Mouse (Mus musculus) midbrain, embryonic 12.5 days (tissue): Measurements from ENCODE around the gene Purb. TPM values are rescaled to one million over a fixed set of nuclear protein-coding genes. Genes with fewer than 3 reads are reported as not detected.

Experiments used
- ATAC-seq: fragments of 200-750 bp; cut with Nextera tagmentation; 2 replicates; pipeline ENCODE4 v1.8.0; 2017; ENCODE audit warnings: low read depth, moderate TSS enrichment, moderate library complexity; ENCODE audit not compliant: low FRiP score
- H3K27ac ChIP-seq: fragments of 300-500 bp; sonication (generic); replicated peaks from 2 replicates; pipeline ENCODE4 v1.5.1; 2016; ENCODE audit warnings: mild to moderate bottlenecking
- H3K27me3 ChIP-seq: fragments of 300-500 bp; sonication (generic); 2 replicates; pipeline ENCODE4 v1.6.1; 2016; ENCODE audit warnings: mild to moderate bottlenecking
- H3K36me3 ChIP-seq: fragments of 300-500 bp; sonication (generic); 2 replicates; pipeline ENCODE4 v1.6.1; 2016
- H3K4me1 ChIP-seq: fragments of 300-500 bp; sonication (generic); 2 replicates; pipeline ENCODE4 v1.6.1; 2016
- H3K4me2 ChIP-seq: fragments of 300-500 bp; sonication (generic); replicated peaks from 2 replicates; pipeline ENCODE4 v1.6.1; 2016; ENCODE audit warnings: mild to moderate bottlenecking, moderate library complexity
- H3K4me3 ChIP-seq: fragments of 300-500 bp; sonication (generic); 2 replicates; pipeline ENCODE4 v1.5.1; 2016; ENCODE audit warnings: mild to moderate bottlenecking
- H3K9ac ChIP-seq: fragments of 300-500 bp; sonication (generic); replicated peaks from 2 replicates; pipeline ENCODE4 v1.6.1; 2016; ENCODE audit warnings: mild to moderate bottlenecking, moderate library complexity
- H3K9me3 ChIP-seq: fragments of 300-500 bp; sonication (generic); 2 replicates; pipeline ENCODE4 v1.6.1; 2016; ENCODE audit warnings: mild to moderate bottlenecking
- WGBS: fragments of 180-500 bp; shearing (Covaris S2); methylation state at CpG from one replicate; pipeline ENCODE4 v1.1.7; 2016; 5-methylcytosine and 5-hydroxymethylcytosine counted together
- polyA plus RNA-seq: library from polyadenylated mRNA; unstranded; fragments of >200 nt; fragmentation: Nextera tagmentation; extraction: Ambion mirVana; gene quantifications from 2 replicates; pipeline ENCODE4 v1.2.1, GENCODE M21; 2016

Gene Purb
- polyA plus RNA-seq, 1 experiment from 2014 or later = 16.8 TPM

DNA sequence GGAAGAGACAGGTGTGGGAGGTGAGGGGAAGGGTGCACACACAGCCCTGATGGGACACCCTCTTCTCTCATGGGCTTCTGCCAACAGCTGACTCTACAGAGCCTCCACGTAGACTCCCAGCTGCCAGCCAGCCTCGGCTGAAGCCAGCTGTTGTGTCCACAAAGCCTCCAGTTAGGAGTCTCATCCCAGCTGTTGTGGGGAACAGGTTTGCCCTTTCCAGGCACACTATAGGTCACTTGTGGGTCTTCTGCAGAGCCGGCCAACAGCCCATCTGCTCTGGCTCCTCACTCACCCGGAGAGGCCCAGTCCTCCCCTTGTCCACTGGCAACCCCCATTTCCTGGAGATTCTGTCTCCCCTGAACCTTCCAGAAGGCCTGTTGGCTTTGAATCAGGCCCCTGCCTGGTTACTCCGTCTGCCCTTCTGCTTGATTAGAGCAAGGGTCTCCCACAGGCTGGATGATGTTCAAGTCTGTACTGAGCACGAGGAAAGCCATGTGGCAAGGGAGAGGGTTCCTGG, 6.0 kb upstream of the Purb start:
- Histone ChIP-seq H3K4me3 (no peak overlapping the region), H3K27ac (no peak overlapping the region), H3K27me3 (0 out of 2 replicates have a peak, but pooled peaks cover 3% of the 10 kb centered on the region), H3K36me3 (no peaks in the 10 kb centered on the region), H3K9ac (no peak overlapping the region), H3K4me1 (no peaks in the 10 kb centered on the region), H3K9me3 (no peaks in the 10 kb centered on the region), H3K4me2 (no peak overlapping the region)
- ATAC-seq = no peak
- 80% methylated on average over 6 of the region's 6 CpGs for WGBS

- WGBS = 86% methylated on average over 13 of the region's 13 CpGs
- Histone ChIP-seq H3K9me3 (no peaks in the 10 kb centered on the region), H3K27me3 (0 out of 2 replicates have a peak, but pooled peaks cover 3% of the 10 kb centered on the region), H3K4me2 (no peak overlapping the region), H3K4me3 (no peak overlapping the region), H3K36me3 (no peaks in the 10 kb centered on the region), H3K27ac (no peak overlapping the region), H3K4me1 (no peaks in the 10 kb centered on the region), H3K9ac (no peak overlapping the region)
- no peak for ATAC-seq
Measured at GRCm38 (mm10) chr11:6480681-6481405, 5.1 kb upstream of the Purb start.

DNA sequence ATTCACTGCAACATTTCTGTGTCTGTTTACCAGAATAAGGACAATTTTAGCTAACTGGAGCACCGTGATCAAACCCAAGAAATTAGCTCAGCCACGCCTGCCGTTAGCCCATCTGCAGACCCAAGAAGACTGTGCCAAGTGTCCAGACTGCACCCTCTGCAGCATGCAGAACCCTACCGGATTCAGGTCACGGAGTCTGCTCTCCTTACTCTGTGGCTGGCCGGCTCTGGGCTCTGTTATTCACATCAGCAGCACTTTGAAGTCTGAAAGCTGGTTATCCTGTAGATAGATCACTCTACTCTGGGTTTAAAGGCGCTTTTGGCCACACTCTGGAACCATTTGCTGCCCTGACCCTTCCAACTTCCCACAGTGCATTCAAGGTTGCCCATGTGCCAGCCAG, 4.5 kb upstream of the Purb start:
- Histone ChIP-seq H3K27ac (no peak overlapping the region), H3K4me1 (no peaks in the 10 kb centered on the region), H3K27me3 (0 out of 2 replicates have a peak, but pooled peaks cover 3% of the 10 kb centered on the region), H3K9ac (no peak overlapping the region), H3K4me3 (no peak overlapping the region), H3K36me3 (no peaks in the 10 kb centered on the region), H3K9me3 (no peaks in the 10 kb centered on the region), H3K4me2 (no peak overlapping the region)
- no peak for ATAC-seq
- WGBS = 77% methylated on average over 7 of the region's 7 CpGs

DNA sequence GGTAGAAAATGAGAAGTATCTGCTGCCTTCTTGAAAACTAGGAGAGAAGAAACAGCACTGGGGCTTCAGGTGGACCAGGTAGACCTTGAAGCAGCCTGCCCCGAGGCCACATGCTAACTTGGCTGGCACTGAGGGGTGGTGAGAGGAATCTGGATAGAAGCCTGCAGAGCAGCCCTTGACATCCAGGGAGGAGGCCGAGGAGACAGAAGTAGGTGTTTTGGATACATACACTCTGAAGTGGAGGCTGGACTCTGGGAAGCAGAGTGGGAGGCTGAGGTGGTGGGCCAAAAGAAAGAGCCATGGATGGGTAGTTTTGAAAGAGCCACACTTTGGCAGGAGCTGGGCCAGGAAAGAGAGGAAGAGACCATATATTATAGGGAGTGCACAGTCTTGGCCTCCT, 3.5 kb upstream of the Purb start:
- 78% methylated on average over 2 of the region's 2 CpGs for WGBS
- Histone ChIP-seq H3K36me3 (no peaks in the 10 kb centered on the region), H3K4me1 (peaks cover 5% of the 10 kb centered on the region), H3K9me3 (no peaks in the 10 kb centered on the region), H3K27me3 (0 out of 2 replicates have a peak, but pooled peaks cover 3% of the 10 kb centered on the region), H3K27ac (no peak overlapping the region), H3K4me3 (no peak overlapping the region), H3K4me2 (no peak overlapping the region), H3K9ac (no peak overlapping the region)
- ATAC-seq = no peak

DNA sequence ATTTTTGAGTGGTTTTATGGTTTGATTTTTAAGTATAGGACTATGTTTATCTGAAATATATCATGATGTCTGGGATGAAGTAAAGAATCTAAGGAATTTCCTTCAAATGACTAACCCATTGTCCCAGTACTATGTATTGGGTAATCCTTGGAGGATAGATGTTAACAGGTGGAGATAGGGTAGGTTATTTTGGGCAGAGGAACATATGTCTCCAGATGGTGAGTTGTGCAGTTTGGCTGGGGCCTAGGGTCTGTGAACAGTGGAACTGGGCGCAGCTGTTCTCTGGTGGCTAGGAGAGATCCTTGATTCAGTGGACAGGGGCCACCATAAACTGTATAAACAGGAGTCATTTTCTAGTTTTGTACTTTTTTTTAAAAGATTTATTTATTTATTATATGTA, 1.6 kb upstream of the Purb start:
- H3K9ac ChIP-seq = no peak overlapping the region
- no peak for ATAC-seq

GRCm38 (mm10) chr11:6476876-6477275, 1.2 kb upstream of the Purb start:
- Histone ChIP-seq H3K4me1 (peaks cover 24% of the 10 kb centered on the region), H3K36me3 (no peaks in the 10 kb centered on the region), H3K9ac (no peak overlapping the region), H3K4me3 (no peak overlapping the region), H3K4me2 (no peak overlapping the region), H3K27me3 (0 out of 2 replicates have a peak, but pooled peaks cover 3% of the 10 kb centered on the region), H3K9me3 (no peaks in the 10 kb centered on the region), H3K27ac (no peak overlapping the region)
- 81% methylated on average over 6 of the region's 6 CpGs for WGBS
- ATAC-seq = no peak

More for the DNA sequence above, 1.6 kb upstream of the Purb start:
- WGBS = 97% methylated on average over 1 of the region's 1 CpGs
- no peak overlapping the region for H3K4me2 ChIP-seq
- H3K4me1 ChIP-seq = peaks cover 21% of the 10 kb centered on the region
- 0 out of 2 replicates have a peak, but pooled peaks cover 3% of the 10 kb centered on the region for H3K27me3 ChIP-seq
- H3K4me3 ChIP-seq = no peak overlapping the region
- H3K36me3 ChIP-seq = no peaks in the 10 kb centered on the region
- H3K27ac ChIP-seq = no peak overlapping the region
- H3K9me3 ChIP-seq = no peaks in the 10 kb centered on the region

DNA sequence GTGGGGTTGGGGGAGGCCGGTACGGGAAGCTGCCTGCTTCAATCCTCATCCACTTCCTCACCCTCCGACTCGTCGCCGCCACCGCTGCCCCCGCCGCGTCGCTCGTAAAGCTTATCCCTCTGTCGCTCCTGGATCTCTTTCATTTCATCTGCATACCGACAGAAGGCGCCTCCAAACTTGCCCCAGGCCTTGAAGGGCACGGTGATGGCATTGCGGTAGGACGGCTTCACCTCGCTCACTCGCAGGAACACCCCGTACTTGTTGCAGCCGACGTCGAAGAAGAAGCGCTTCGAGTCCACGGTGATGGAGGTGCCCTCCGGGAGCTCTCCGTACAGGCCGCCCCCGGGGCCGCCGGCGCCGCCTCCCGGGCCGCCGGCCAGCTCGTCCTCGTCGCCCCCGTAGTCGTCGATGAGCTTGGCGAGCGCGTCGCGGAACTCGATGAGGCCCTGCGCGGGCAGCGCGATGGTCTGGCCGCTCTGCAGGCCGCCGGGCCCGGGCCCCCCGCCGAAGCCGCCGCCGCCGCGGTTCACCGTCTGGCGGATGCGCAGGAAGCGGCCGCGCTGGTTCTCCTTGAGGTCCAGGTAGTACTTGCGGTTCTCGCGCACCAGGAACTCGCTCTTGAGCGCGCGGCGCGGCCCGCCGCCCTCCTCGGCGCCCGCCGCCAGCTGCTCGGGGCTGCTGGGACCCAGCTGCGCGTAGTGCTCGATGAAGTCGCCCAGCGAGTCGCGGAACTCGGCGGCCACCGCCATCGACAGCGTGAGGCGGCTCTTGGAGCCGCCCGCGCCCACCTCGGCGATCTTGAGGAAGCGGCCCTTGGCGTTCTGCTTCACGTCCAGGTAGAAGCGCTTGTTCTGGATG, 614 bp downstream of the Purb start:
- under 1% methylated on average over 107 of the region's 109 CpGs for WGBS
- Histone ChIP-seq H3K27ac (peak overlapping the region; percentile 98), H3K27me3 (no peaks in the 10 kb centered on the region), H3K36me3 (no peaks in the 10 kb centered on the region), H3K4me1 (peaks cover 41% of the 10 kb centered on the region), H3K4me2 (peak overlapping the region; percentile 91), H3K4me3 (peak overlapping the region; percentile 98), H3K9ac (peak overlapping the region; percentile 96), H3K9me3 (no peaks in the 10 kb centered on the region)
- ATAC-seq = peak; percentile 48; the same call in 1 of the 2 replicates

DNA sequence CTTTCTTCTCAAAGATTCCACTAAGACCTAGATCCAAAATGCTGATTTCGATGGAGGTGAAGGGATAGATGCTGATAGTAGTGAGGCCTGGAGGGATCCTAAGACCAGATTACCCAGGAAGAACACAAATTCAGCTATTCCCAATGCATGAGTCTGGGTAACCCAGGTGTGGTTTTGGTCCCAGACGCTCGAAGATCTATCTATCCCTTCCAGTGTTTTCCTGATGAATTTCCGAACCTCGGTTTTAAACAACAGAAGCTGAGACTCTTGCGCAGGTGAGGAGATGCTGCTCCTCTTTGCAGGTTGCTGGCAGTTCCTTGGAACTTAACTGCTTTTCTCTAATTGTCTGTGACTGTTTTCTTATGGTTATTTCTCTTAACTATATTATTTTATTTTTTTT, 1.3 kb downstream of the Purb start:
- H3K4me2 ChIP-seq = peak overlapping the region; percentile 91
- no peaks in the 10 kb centered on the region for H3K36me3 ChIP-seq
- peak overlapping the region; percentile 98 for H3K4me3 ChIP-seq
- H3K27me3 ChIP-seq = no peaks in the 10 kb centered on the region
- peaks cover 44% of the 10 kb centered on the region for H3K4me1 ChIP-seq
- H3K9me3 ChIP-seq = no peaks in the 10 kb centered on the region
- peak overlapping the region; percentile 96 for H3K9ac ChIP-seq
- H3K27ac ChIP-seq = peak overlapping the region; percentile 98
- no peak for ATAC-seq
- 47% methylated on average over 6 of the region's 6 CpGs for WGBS

GRCm38 (mm10) chr11:6472076-6472475, 3.6 kb downstream of the Purb start:
- Histone ChIP-seq H3K27ac (no peak overlapping the region), H3K4me3 (peak overlapping the region; percentile 41), H3K4me1 (peaks cover 51% of the 10 kb centered on the region), H3K27me3 (no peaks in the 10 kb centered on the region), H3K9ac (peak overlapping the region; percentile 54; the same call in 1 of the 2 replicates), H3K4me2 (peak overlapping the region; percentile 91), H3K9me3 (no peaks in the 10 kb centered on the region), H3K36me3 (peaks cover 8% of the 10 kb centered on the region)
- no peak for ATAC-seq

DNA sequence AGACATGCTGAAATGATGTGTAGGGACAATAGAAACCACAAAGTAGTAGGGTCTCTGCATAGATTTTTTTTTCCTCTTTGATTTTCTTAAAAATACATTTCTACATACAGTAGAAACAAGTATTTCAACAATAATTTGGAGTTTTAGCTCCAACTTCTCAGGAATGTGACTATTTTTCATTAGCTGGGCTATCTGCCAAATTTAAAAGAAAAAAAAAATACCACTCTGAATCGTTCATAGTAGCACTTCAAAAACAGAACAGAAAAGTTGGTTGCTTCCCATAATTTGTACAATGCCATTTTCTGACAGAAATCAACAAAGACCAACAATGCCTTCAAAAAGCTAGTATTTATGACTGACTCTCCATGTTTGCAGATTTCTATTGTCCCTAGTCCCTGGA, 4.2 kb downstream of the Purb start:
- peak overlapping the region; percentile 41 for H3K4me3 ChIP-seq
- WGBS = 60% methylated on average over 1 of the region's 1 CpGs
- peaks cover 14% of the 10 kb centered on the region for H3K36me3 ChIP-seq
- peak overlapping the region; percentile 50; the same call in 1 of the 2 replicates for H3K9ac ChIP-seq
- peak overlapping the region; percentile 91 for H3K4me2 ChIP-seq
- no peaks in the 10 kb centered on the region for H3K27me3 ChIP-seq
- no peak for ATAC-seq
- peaks cover 51% of the 10 kb centered on the region for H3K4me1 ChIP-seq
- H3K9me3 ChIP-seq = no peaks in the 10 kb centered on the region
- 0 out of 2 replicates have a peak overlapping the region, but pooled peaks have one; percentile 12 for H3K27ac ChIP-seq

- Histone ChIP-seq H3K27ac (peak overlapping the region; percentile 12; the same call in 1 of the 2 replicates), H3K4me1 (peaks cover 51% of the 10 kb centered on the region), H3K4me2 (peak overlapping the region; percentile 91), H3K36me3 (peaks cover 19% of the 10 kb centered on the region), H3K4me3 (peak overlapping the region; percentile 41), H3K27me3 (no peaks in the 10 kb centered on the region), H3K9me3 (no peaks in the 10 kb centered on the region), H3K9ac (peak overlapping the region; percentile 12; the same call in 1 of the 2 replicates)
- ATAC-seq = no peak
- 69% methylated on average over 2 of the region's 2 CpGs for WGBS
Measured at GRCm38 (mm10) chr11:6471054-6471453, 4.7 kb downstream of the Purb start.

- H3K4me2 ChIP-seq = no peak overlapping the region
- ATAC-seq = no peak
- H3K9ac ChIP-seq = no peak overlapping the region
- H3K36me3 ChIP-seq = peaks cover 23% of the 10 kb centered on the region
- H3K4me3 ChIP-seq = no peak overlapping the region
- no peaks in the 10 kb centered on the region for H3K27me3 ChIP-seq
- H3K4me1 ChIP-seq = peaks cover 39% of the 10 kb centered on the region
- H3K27ac ChIP-seq = no peak overlapping the region
- H3K9me3 ChIP-seq = no peaks in the 10 kb centered on the region
- 76% methylated on average over 2 of the region's 2 CpGs for WGBS
Measured at GRCm38 (mm10) chr11:6468541-6468940, 7.2 kb downstream of the Purb start.
